Mouse (Mus musculus): ENCODE measurements around the gene Unc5a. TPM values are rescaled to one million over a fixed set of nuclear protein-coding genes. Genes with fewer than 3 reads are reported as not detected.

The Unc5a gene
- polyA plus RNA-seq (2012; rRNA removed), result 29.2 and 29.7 TPM in 2 replicates

DNA sequence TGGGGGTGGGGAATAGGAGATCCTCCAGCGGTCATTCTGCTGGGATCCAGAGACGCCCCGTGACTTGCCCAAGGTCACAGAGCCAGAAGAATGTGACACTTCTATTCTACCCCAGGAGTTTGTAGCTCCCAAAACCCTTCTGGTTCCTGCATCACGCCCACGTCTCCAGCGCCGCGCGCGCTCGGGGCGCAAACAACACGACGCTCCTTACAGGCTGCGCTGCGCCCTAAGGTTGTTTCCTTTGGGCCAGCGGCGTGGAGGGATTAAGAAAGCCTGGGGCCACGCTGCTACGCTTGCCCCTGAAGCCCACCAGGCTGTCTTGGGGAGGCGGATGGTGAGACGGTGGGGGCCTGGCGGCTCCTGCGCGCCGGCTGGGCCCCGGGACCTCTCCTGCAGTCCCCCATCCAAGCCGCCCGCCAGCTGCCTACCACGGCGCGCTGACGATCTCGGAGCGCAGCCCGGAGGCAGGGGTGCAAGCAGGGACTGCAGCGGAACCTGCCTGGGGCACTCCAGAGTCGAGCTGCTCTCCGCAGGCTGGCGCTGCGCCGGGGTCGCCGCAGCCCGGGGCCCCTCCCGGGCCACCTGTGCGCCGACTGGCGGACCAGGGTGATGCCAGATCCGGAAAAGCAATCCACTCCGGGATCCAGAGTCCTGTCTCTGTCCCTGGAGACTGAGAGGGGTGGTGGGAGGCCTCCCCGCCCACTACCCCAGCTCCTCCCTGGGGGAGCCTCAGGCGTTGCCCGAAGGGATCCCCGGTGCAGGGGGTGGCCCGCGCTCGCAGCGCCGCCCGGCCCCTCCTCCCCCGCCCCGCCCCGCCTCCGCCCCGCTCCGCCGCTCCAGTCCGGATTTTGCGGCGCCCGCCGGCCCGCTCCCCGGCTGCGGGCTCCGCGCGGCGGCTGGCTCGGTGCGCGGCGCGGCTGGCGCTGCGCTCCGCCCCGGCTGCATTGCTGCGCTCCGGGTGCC lies at the start of gene Unc5a:
Unc5a (plus strand) TSS at position 881 of the 963 bp plus-strand sequence.
- TF ChIP-seq CTCF (IDR thresholded peaks at IDR 0.05; ENCODE audit: borderline replicate concordance, extremely low read depth, insufficient read depth, insufficient read length), result no peak
- TF ChIP-seq POLR2A (IDR thresholded peaks at IDR 0.05; ENCODE audit: borderline replicate concordance, extremely low read depth, insufficient read depth, insufficient read length, poor library complexity, severe bottlenecking), result 0 out of 2 replicates have a peak, but pooled peaks have one; percentile 29
- peak; percentile 93 for DNase-seq (ENCODE audit: low read depth)

DNA sequence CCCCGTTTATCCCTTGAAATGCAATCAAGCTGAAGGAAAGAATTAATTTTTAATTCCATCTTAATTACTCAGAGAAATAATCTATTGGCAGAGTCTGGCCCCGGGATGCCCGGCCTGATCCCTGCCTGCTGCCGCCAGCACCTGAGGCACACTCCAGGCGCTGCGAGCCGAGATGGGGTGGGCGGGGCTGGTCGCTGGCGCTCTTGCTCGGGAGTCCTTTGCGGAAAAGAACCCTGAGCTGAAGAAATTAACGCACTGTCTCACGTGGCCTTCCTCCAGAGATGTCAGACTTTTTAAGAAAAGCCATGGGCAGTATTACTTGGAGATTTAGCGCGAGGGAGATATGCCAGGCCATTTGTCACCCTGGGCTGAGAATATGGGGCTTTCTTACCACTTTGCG lies 37.2 kb upstream of the Unc5a start:
- TF ChIP-seq CTCF (IDR thresholded peaks at IDR 0.05; ENCODE audit: borderline replicate concordance, extremely low read depth, insufficient read depth, insufficient read length) (no peak), POLR2A (IDR thresholded peaks at IDR 0.05; ENCODE audit: borderline replicate concordance, extremely low read depth, insufficient read depth, insufficient read length, poor library complexity, severe bottlenecking) (no peak)
- DNase-seq (ENCODE audit: low read depth), result peak; percentile 69

DNA sequence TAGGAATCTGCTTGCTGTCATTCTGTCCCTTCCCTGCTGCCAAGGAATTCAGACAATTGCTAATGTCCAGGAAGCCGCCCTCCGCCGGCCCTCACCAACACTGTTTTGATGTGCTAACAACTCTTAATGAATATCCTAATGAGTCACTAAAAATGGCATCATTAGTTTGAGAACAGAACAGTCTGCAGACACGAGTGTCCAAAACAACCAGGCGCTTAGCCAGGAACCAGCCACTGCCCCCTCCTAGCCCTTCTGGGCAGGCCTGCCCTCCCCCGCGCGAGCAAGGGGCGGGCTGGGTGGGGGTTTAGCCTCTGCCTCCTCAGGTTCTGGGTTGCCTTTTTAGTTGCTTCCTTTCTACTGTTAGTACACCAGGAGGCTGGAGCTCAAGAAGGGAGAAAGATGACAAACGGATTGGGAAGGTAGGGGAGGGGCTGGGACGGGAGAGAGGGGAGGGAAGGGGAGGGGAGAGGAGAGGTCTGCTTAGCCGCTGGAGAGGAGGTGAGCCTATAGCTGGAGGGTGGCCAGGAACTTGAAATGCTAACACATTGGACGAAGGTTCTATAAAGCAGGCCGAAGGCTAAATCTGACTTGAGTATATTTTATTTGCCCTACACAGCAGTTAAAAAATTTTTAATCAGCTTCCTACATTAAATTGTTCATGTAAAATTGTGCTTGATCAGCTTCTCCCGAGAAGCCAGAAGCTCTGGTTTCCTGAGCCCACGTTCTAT lies 36.2 kb upstream of the Unc5a start:
- TF ChIP-seq POLR2A (IDR thresholded peaks at IDR 0.05; ENCODE audit: borderline replicate concordance, extremely low read depth, insufficient read depth, insufficient read length, poor library complexity, severe bottlenecking) (no peak), CTCF (IDR thresholded peaks at IDR 0.05; ENCODE audit: borderline replicate concordance, extremely low read depth, insufficient read depth, insufficient read length) (no peak)
- peak; percentile 79 for DNase-seq (ENCODE audit: low read depth)

DNA sequence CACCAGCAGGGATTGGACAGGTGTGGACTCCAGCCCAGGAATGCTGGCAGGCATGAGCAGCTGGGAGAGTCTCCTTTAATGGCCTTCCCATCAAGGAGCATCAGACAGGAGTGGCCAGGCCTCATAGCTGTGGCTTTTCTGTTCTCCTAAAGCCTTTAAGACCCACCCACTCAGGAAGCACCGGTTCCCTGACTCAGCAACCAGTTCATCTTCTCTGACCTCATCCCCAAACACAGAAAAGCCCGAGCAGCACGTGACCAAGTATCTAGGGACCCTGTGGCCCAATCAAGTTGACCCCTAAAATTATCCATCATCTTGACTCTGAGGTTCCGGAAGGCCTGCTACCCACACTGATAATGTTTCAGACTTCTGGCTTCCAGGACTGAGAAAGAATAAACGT lies 32.6 kb upstream of the Unc5a start:
- TF ChIP-seq POLR2A (IDR thresholded peaks at IDR 0.05; ENCODE audit: borderline replicate concordance, extremely low read depth, insufficient read depth, insufficient read length, poor library complexity, severe bottlenecking), result no peak
- TF ChIP-seq CTCF (IDR thresholded peaks at IDR 0.05; ENCODE audit: borderline replicate concordance, extremely low read depth, insufficient read depth, insufficient read length), result no peak
- no peak for DNase-seq (ENCODE audit: low read depth)

DNA sequence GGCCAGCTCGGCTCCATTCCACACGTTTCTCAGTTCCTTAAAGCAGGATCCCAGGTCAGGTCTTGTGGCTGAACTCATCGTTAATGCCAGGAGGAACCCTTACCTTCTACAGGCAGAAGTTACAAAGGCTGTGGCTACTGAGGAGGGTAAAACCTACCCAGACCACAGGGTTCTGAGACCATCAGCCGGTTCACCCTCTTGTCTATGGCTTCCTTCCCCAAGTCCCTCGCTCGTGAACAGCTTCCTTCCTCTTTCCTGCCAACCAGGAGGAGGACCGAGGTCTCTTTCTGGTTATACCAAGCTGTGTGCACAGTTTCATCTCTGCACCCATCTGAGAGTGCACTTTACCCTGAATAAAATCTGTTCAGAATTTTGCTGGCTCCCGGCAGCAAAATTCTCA lies 30.3 kb upstream of the Unc5a start:
- TF ChIP-seq CTCF (IDR thresholded peaks at IDR 0.05; ENCODE audit: borderline replicate concordance, extremely low read depth, insufficient read depth, insufficient read length), result no peak
- TF ChIP-seq POLR2A (IDR thresholded peaks at IDR 0.05; ENCODE audit: borderline replicate concordance, extremely low read depth, insufficient read depth, insufficient read length, poor library complexity, severe bottlenecking), result no peak
- no peak for DNase-seq (ENCODE audit: low read depth)

DNA sequence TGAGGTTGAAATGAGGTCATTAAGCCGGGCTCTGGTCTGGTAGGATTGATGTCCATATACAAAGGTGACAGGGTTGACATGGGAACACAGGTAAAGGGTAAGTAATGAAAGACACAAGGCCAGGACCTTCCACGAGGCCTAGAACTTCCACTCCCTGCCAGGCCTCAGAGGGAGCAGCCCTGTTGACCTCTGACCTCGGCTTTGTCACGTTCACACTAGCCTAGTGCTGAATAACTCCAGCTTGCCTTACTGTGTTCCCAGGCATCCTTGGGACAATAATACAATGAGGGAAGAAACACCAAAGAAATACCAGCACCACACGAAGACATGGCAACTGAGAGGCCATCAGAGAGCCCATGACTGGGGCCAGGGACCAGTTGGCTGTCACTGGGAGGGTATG lies 29.5 kb upstream of the Unc5a start:
- no peak for TF ChIP-seq CTCF (IDR thresholded peaks at IDR 0.05; ENCODE audit: borderline replicate concordance, extremely low read depth, insufficient read depth, insufficient read length)
- no peak for TF ChIP-seq POLR2A (IDR thresholded peaks at IDR 0.05; ENCODE audit: borderline replicate concordance, extremely low read depth, insufficient read depth, insufficient read length, poor library complexity, severe bottlenecking)

DNA sequence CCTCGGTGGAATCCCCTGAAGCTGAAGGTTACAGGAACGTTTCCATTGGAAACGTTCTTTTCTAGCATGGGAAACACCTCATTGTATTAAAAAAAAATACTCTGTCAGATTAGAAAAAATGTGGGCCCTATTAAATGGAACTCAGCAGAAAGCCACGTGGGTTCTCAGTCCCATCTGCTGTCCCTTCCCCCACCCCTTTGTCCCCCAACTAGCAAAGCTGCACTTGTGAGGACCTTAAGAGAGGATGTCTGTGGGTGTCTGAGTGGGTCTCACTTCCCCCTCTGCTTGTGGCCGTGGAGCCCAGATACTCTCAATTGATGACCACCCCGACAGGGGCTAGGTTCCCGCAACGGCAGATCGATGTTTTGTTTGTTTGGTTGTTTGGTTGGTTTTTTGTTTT lies 27.5 kb upstream of the Unc5a start:
- peak; percentile 57 for DNase-seq (ENCODE audit: low read depth)
- TF ChIP-seq POLR2A (IDR thresholded peaks at IDR 0.05; ENCODE audit: borderline replicate concordance, extremely low read depth, insufficient read depth, insufficient read length, poor library complexity, severe bottlenecking) (no peak), CTCF (IDR thresholded peaks at IDR 0.05; ENCODE audit: borderline replicate concordance, extremely low read depth, insufficient read depth, insufficient read length) (no peak)

More for the DNA sequence above, 29.5 kb upstream of the Unc5a start:
- no peak for DNase-seq (ENCODE audit: low read depth)

DNA sequence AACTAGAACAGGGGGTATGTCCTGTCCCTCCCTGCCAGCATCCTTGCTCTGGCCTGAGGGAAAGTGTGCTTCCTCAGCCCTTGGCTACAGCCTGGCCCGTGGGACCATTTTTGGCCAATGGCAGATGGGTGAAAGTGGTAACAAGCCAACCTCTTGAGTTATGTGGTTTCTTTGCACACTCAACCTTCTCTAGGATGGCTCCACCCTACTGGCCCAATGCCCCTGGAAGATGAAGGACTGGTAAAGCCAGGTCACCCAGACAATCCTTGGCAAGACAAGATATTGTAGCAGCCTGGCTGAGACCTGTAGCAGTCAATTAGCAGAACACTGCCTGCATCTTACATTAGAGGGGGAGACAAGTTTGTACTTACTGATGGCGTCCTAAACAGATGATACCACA lies 25.5 kb upstream of the Unc5a start:
- DNase-seq (ENCODE audit: low read depth), result no peak
- TF ChIP-seq CTCF (IDR thresholded peaks at IDR 0.05; ENCODE audit: borderline replicate concordance, extremely low read depth, insufficient read depth, insufficient read length), result no peak
- TF ChIP-seq POLR2A (IDR thresholded peaks at IDR 0.05; ENCODE audit: borderline replicate concordance, extremely low read depth, insufficient read depth, insufficient read length, poor library complexity, severe bottlenecking), result no peak

DNA sequence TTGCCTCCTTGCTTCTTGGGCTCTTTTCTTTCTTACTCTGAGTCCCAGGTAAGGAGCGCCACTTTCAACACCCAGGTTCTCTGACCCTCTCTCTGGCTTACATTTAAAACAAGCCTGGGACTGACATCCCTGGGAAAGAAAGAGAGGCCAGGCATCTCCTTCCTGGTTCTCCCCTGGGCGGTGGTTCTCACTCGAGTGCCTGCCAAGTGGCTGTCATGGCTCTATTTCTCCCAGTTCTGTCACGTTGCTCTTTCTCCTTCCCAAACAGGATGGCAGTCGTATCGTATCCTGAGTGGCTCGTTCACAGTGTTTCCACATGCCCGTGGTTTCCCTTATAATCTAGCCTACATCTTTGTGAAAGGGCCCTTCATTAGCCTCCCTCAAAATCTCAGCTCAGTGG lies 23.7 kb upstream of the Unc5a start:
- TF ChIP-seq POLR2A (IDR thresholded peaks at IDR 0.05; ENCODE audit: borderline replicate concordance, extremely low read depth, insufficient read depth, insufficient read length, poor library complexity, severe bottlenecking), result no peak
- TF ChIP-seq CTCF (IDR thresholded peaks at IDR 0.05; ENCODE audit: borderline replicate concordance, extremely low read depth, insufficient read depth, insufficient read length), result no peak
- peak; percentile 49 for DNase-seq (ENCODE audit: low read depth)

DNA sequence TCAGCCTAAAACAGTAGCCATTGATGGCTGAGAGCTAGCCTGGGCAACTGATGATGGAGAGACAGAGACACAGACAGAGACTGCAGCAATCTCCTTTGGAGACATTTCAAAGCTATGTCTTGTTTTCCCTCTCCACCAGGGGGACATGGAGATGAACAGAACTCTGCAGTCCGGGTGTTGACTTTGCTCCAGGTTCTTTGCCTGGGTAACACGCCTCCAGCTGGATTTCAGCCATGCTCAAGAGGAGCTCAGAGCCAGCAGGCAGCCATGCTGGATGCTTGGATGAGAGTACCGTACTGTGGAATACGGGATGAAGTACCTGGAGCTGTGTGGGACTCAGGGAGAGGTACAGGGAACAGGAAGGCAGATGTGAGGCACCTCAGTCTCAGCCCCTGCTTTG lies 22.6 kb upstream of the Unc5a start:
- TF ChIP-seq POLR2A (IDR thresholded peaks at IDR 0.05; ENCODE audit: borderline replicate concordance, extremely low read depth, insufficient read depth, insufficient read length, poor library complexity, severe bottlenecking) (no peak), CTCF (IDR thresholded peaks at IDR 0.05; ENCODE audit: borderline replicate concordance, extremely low read depth, insufficient read depth, insufficient read length) (peak; percentile 25; the same call in 1 of the 2 replicates)

DNA sequence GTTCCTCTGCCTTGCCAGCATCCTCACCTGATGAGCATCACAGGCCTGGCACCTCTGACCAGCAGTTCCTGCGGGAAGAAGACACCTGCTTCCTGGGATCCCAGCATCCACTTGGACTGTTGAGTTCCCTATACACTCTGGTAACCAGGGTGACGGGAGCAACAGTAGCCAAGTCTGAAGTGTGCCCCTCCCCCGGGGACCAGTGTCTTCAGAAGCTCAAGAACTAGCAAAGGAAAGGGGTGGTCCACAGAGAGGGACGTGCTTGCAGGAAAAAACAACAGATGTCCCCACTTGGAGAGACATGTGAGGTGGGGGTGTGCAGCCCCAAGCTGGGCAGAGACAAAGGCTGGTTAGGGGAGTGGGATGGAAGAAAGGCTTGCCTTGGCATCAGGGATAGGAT lies 19.1 kb upstream of the Unc5a start:
- DNase-seq (ENCODE audit: low read depth), result peak; percentile 75
- TF ChIP-seq POLR2A (IDR thresholded peaks at IDR 0.05; ENCODE audit: borderline replicate concordance, extremely low read depth, insufficient read depth, insufficient read length, poor library complexity, severe bottlenecking) (no peak), CTCF (IDR thresholded peaks at IDR 0.05; ENCODE audit: borderline replicate concordance, extremely low read depth, insufficient read depth, insufficient read length) (no peak)

More for the DNA sequence above, 22.6 kb upstream of the Unc5a start:
- peak; percentile 79 for DNase-seq (ENCODE audit: low read depth)

All from brain, embryonic 14.5 days (tissue).